Mouse (Mus musculus) cerebellum, adult 2 months (tissue): Measurements from ENCODE around the gene Klf13. TPM values are rescaled to one million over a fixed set of nuclear protein-coding genes. Genes with fewer than 3 reads are reported as not detected.

Experiments
- DNase-seq, 2 experiments: peaks; one replicate each; pipeline ENCODE4 v3.0.0; 2021
- H3K27ac ChIP-seq: fragments of 200-500 bp; 2 replicates; pipeline ENCODE4 v1.5.1; 2012; ENCODE audit warnings: low read length, control low read depth, inconsistent platforms; ENCODE audit not compliant: insufficient read depth
- H3K27me3 ChIP-seq: fragments of 200-500 bp; 2 replicates; pipeline ENCODE4 v1.6.1; 2012; ENCODE audit warnings: inconsistent platforms, mild to moderate bottlenecking, low read length, moderate library complexity; ENCODE audit not compliant: control insufficient read depth, insufficient read depth
- H3K4me1 ChIP-seq: fragments of 200-500 bp; 2 replicates; pipeline ENCODE4 v1.6.1; 2011; ENCODE audit warnings: low read length; ENCODE audit not compliant: control insufficient read depth, insufficient read depth
- H3K4me3 ChIP-seq: fragments of 200-500 bp; replicated peaks from 2 replicates; pipeline ENCODE3; 2011; ENCODE audit warnings: mild to moderate bottlenecking, low read depth, low read length, control low read depth; ENCODE audit not compliant: insufficient read depth
- CTCF ChIP-seq: fragments of 200-500 bp; IDR thresholded peaks from 2 replicates; pipeline ENCODE4 v1.5.1; 2011; ENCODE audit warnings: low read depth, mild to moderate bottlenecking, control low read depth, low read length, moderate library complexity, borderline replicate concordance; ENCODE audit not compliant: insufficient read depth
- POLR2A ChIP-seq: fragments of 200-500 bp; IDR thresholded peaks from 2 replicates; pipeline ENCODE4 v1.6.1; 2011; ENCODE audit warnings: low read length, control low read depth, borderline replicate concordance; ENCODE audit not compliant: insufficient read depth
- WGBS: fragments of 180-500 bp; shearing (Covaris S2); methylation state at CpG from one replicate; pipeline ENCODE4 v1.1.7; 2018; 5-methylcytosine and 5-hydroxymethylcytosine counted together
- polyA plus RNA-seq: library from polyadenylated mRNA; depleted of rRNA; stranded (reverse); fragments of >200 nt; gene quantifications from 2 replicates; pipeline ENCODE4 v1.2.3, GENCODE M21; 2012; rRNA removed

Klf13 gene
- polyA plus RNA-seq, 1 experiment = 60.8 TPM

DNA sequence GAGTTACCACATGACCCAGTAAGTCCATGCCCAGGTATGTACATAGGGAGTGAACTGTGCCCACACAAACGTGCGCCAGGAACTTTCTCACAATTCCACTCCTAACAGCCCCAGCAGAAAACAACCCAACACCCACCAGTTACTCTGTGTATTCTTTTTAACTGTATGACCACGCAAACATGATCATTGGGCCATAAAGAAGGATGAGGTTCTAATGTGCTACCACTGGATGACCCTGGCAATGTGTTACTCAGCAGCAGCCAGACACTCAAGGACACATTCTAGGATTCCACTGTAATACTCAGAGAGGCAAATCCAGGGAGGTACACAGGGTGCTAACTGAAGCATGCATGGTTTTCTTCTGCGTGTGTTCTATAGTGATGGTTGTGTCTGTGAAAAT lies 72.8 kb downstream of the Klf13 start:
- H3K4me3 ChIP-seq = no peak overlapping the region
- no peak overlapping the region for H3K27ac ChIP-seq
- H3K4me1 ChIP-seq = peaks cover 2% of the 10 kb centered on the region
- WGBS = over 99% methylated on average over 4 of the region's 4 CpGs
- DNase-seq = peak in 1 of 2 experiments; percentile 2
- H3K27me3 ChIP-seq = no peaks in the 10 kb centered on the region
- TF ChIP-seq CTCF = no peak

DNA sequence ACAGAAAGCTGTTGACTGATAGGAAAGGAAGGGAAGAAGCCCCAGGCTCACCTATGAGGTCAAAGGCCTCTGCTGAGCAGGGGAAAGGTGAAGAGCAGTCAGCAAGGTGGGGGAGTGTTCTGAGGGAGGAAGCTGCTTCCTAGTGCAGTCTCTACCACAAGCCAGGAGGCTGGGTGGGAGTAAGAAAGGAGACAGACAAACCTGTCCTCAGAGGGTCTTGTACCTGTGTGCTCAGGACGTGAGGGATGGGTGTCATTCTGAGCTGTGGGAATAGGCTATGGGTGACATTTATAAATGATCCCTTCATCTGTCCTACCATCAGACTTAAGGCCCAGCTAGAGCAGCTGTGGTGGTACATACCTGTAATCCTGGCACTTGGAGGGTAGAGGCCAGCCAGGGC lies 75.7 kb downstream of the Klf13 start:
- Histone ChIP-seq H3K4me3 (no peak overlapping the region), H3K27me3 (no peaks in the 10 kb centered on the region), H3K27ac (no peak overlapping the region), H3K4me1 (peaks cover 10% of the 10 kb centered on the region)
- WGBS = 86% methylated on average over 1 of the region's 1 CpGs
- TF ChIP-seq POLR2A (no peak), CTCF (no peak)
- DNase-seq = no peak

DNA sequence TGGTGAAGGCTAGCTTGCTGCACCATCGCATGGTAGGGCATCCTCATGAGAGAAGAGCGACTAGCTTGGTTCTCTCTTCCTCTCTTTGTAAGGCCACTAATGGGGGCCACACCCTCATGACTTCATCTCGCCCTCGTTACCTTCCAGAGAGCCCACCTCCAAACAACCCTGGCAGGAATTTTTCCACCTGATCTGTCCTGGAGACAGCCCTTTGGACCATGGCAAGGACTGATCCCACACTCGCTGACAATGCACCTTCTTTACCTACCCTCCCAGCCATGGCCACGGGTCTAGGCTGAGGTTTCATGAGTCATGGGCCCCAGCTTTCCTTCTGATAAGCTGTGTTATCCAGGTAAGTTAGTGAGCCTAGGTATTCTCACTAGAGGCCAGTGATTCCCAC lies 77.6 kb downstream of the Klf13 start:
- H3K27ac ChIP-seq = no peak overlapping the region
- WGBS = 91% methylated on average over 6 of the region's 6 CpGs
- peak in 1 of 2 experiments; percentile 9 for DNase-seq
- H3K27me3 ChIP-seq = no peaks in the 10 kb centered on the region
- no peak for TF ChIP-seq CTCF
- no peak for TF ChIP-seq POLR2A
- no peak overlapping the region for H3K4me3 ChIP-seq
- peaks cover 21% of the 10 kb centered on the region for H3K4me1 ChIP-seq

DNA sequence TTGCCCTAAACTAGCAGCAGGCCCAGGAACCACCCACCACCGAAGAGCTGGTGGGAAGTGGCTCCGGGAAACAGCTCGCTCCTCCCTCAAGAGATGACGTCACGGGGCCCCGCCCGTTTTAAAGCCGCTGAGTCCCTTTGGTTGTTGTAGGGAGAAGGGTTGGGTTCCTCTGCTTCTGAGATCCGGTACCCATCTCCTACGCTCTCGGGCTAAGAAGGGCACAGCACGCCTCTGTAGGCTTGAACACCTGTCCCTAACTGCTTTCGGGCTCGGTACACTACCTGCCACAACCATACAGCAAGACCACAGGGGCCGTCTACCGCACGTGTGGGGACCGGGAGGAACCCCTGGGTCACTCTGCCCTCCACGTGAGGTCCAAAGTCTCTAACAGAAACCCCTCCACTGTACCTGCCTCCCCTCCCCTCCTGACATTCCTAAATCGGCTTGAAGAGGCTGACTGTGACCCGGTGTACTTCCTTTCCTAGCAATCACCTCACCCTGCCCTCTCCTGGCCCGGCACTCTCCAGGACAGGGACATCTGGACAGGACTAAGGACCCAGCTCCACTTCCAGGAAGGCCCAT lies 80.1 kb downstream of the Klf13 start:
- Histone ChIP-seq H3K4me3 (peak overlapping the region; percentile 48), H3K27ac (no peak overlapping the region; the same call in 1 of the 2 replicates)

DNA sequence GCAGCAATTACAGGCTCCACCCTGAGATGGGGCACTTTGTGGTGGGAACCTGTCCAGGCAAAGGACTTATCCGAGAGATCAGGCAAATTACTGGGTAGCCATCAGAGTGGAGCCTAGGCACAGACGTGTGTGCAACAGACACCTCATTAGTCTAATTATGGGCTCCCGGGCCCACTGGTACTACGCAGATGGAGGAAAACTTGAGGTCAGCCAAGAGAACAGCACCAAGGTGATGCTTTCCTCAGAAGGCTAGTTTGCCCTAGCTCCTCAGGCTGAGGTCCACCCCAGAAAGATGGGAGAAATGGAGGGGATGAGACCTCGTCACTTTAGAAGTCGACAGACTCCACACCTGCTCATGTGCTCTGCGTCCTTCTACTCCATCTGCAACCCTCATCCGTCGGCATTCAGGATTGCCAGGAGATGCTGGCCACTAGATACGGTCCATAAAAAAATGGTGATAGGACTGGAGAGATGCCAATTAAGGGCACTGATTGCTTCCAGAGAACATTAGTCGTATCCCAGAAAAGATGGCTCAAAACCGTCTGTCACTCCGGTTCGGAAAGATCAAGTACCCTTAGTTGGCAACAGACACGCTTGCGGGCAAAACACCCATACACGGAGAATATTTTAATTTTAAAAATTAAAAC lies 80.8 kb downstream of the Klf13 start:
- no peak for TF ChIP-seq CTCF
- no peak for TF ChIP-seq POLR2A
- DNase-seq = no peak
- Histone ChIP-seq H3K4me3 (no peak overlapping the region), H3K4me1 (peaks cover 24% of the 10 kb centered on the region), H3K27ac (no peak overlapping the region), H3K27me3 (no peaks in the 10 kb centered on the region)
- 77% methylated on average over 17 of the region's 17 CpGs for WGBS

More for the DNA sequence above, 80.1 kb downstream of the Klf13 start:
- 29% methylated on average over 22 of the region's 22 CpGs for WGBS
- peak; percentile 82 to 84 for DNase-seq
- Histone ChIP-seq H3K4me1 (peaks cover 21% of the 10 kb centered on the region), H3K27me3 (no peaks in the 10 kb centered on the region)
- no peak for TF ChIP-seq CTCF
- peak; percentile 23; the same call in 1 of the 2 replicates for TF ChIP-seq POLR2A

DNA sequence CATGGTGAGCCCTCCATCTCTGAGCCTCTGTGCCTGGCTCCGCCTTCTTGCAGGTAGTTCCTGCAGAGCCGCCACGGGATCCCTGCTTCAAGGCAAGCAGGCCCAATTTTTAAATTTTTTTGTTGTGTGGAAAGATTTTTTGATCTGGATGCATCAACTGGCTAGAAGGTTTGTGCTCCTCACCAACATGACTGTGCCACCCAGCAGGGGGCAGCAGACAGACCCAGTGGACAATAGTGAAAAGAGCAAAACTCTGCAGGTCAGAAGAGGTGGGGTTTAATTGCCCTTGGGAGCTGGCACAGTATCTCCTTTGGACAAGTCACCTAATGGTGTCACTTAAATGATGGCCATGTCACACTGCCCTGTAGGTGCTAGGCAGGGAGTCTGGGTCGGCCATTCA lies 83.4 kb downstream of the Klf13 start:
- TF ChIP-seq CTCF (peak; percentile 58), POLR2A (no peak)
- WGBS = 88% methylated on average over 4 of the region's 4 CpGs
- H3K4me1 ChIP-seq = peaks cover 41% of the 10 kb centered on the region
- H3K27ac ChIP-seq = no peak overlapping the region
- no peaks in the 10 kb centered on the region for H3K27me3 ChIP-seq
- no peak overlapping the region for H3K4me3 ChIP-seq
- DNase-seq = peak; percentile 62 to 63

DNA sequence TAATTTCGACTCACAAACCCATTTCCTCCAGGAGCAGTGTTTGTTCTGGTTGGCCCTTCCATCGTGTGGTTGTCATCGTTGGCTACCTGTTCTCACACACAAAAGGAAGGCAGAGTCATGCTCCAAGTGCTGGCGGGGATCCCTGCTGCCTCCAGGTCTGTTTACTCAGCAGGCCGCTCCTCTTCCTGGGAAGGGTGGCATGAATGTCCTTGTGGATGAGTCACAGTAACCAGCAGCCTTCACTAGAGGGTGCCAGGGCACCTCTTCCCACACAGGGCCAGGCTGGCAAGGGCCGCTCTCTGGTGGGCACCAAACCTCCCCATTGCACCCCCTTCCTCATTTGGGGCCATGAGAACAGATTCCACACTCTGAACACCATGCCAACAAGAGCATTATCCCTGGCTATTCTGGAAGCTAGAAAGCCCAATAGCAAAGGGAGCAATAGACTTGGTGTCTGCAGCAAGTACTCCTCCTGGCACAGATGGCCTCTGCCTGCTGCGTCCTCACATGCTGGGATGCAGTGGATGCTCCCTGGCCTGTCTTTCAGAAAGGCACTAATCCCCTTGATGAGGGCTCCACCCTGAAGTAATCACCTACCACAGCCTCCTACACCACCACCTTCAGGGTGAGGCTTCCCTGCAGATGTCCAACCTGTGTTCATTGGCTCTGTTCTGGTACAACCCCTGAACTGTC lies 86.7 kb downstream of the Klf13 start:
- Histone ChIP-seq H3K27me3 (no peaks in the 10 kb centered on the region), H3K27ac (peak overlapping the region; percentile 94), H3K4me1 (peaks cover 24% of the 10 kb centered on the region), H3K4me3 (no peak overlapping the region)
- peak; percentile 47; the same call in 1 of the 2 replicates for TF ChIP-seq POLR2A
- peak; percentile 62; the same call in 1 of the 2 replicates for TF ChIP-seq CTCF
- DNase-seq = peak; percentile 95 to 98
- WGBS = 8% methylated on average over 7 of the region's 7 CpGs

Other genes starting within 250 kb of the Klf13 start
- gene E030018B13Rik, start 22.1 kb downstream of the Klf13 start, polyA plus RNA-seq = not detected in 2 replicates
- gene Trpm1, start 214.9 kb upstream of the Klf13 start, polyA plus RNA-seq = 0.03 TPM in 1 of 2 replicates, not detected in the other